Mouse (Mus musculus) liver, adult 2 months (tissue): Measurements from ENCODE around the gene Gm49398.

Source experiments
- CTCF ChIP-seq: fragments of 200-500 bp; IDR thresholded peaks from 2 replicates; pipeline ENCODE4 v1.5.1; 2011; ENCODE audit warnings: low read depth, low read length, control low read depth
- POLR2A ChIP-seq: fragments of 200-500 bp; IDR thresholded peaks from 2 replicates; pipeline ENCODE4 v1.6.1; 2011; ENCODE audit warnings: low read length, control low read depth; ENCODE audit not compliant: insufficient read depth; ENCODE audit errors: extremely low read depth

GRCm38 (mm10) chr13:61288739-61289138, at the start of gene Gm49398:
- no peak for TF ChIP-seq CTCF
- TF ChIP-seq POLR2A, result no peak
